Mouse (Mus musculus) layer of hippocampus, adult 2 months (tissue): ENCODE data around the gene Mbd6. TPM values are rescaled to one million over a fixed set of nuclear protein-coding genes. Genes with fewer than 3 reads are reported as not detected.
A peak's percentile ranks its signal among the peaks of the same experiment; 100 is the strongest.
"Not testable (repeated sequence)": the region's sequence is repeated elsewhere in the genome, so short reads cannot be mapped to it uniquely, and the experiment has no call there.

Experiments used
- DNase-seq, 2 experiments: peaks; one replicate each; pipeline ENCODE4 v3.0.0; 2022; ENCODE audit warnings: low spot score in 2 of 2
- H3K27ac ChIP-seq: fragments of 200-600 bp; 2 replicates; pipeline ENCODE4 v1.8.1; 2022
- H3K4me3 ChIP-seq: fragments of 200-600 bp; 2 replicates; pipeline ENCODE4 v1.8.1; 2022; ENCODE audit warnings: mild to moderate bottlenecking
- CTCF ChIP-seq: fragments of 200-600 bp; conservative IDR thresholded peaks from 2 replicates; pipeline ENCODE4 v1.8.1; 2022; ENCODE audit warnings: antibody characterized with exemption, mild to moderate bottlenecking, moderate library complexity
- total RNA-seq, 2 experiments: library from RNA; stranded (reverse); gene quantifications; 2 replicates each; pipeline ENCODE4 v1.2.3; 2021

Gene Mbd6
- total RNA-seq, 2 experiments from 2014 or later: 54.3 to 60.6 TPM

- no peak overlapping the region for H3K27ac ChIP-seq
- TF ChIP-seq CTCF: no peak
- H3K4me3 ChIP-seq: no peak overlapping the region
- no peak for DNase-seq
These were observed 34.5 kb upstream of the Mbd6 start for GRCm38 (mm10) chr10:127323131-127323855.

GRCm38 (mm10) chr10:127322669-127323068 lies 33.9 kb upstream of the Mbd6 start:
- Histone ChIP-seq H3K27ac (no peak overlapping the region), H3K4me3 (no peak overlapping the region)
- no peak for DNase-seq
- no peak for TF ChIP-seq CTCF

GRCm38 (mm10) chr10:127322178-127322577 lies 33.4 kb upstream of the Mbd6 start:
- TF ChIP-seq CTCF: no peak
- DNase-seq: no peak
- no peak overlapping the region for H3K27ac ChIP-seq
- H3K4me3 ChIP-seq: no peak overlapping the region

- TF ChIP-seq CTCF: no peak
- no peak within 1 kb of the TSS for H3K4me3 ChIP-seq
- DNase-seq: no peak
- no peak within 1 kb of the TSS for H3K27ac ChIP-seq
These were observed 32.8 kb upstream of the Mbd6 start, which contains the start of gene Arhgap9 for GRCm38 (mm10) chr10:127321621-127322020. Gene Arhgap9, plus strand, starts transcription at chr10:127321964.

- DNase-seq: no peak
- no peak for TF ChIP-seq CTCF
- Histone ChIP-seq H3K4me3 (no peak overlapping the region), H3K27ac (no peak overlapping the region)
These were observed 31.2 kb upstream of the Mbd6 start for GRCm38 (mm10) chr10:127319969-127320368.

GRCm38 (mm10) chr10:127318009-127318408 lies 29.2 kb upstream of the Mbd6 start:
- DNase-seq: no peak
- no peak for TF ChIP-seq CTCF
- no peak overlapping the region for H3K27ac ChIP-seq
- H3K4me3 ChIP-seq: no peak overlapping the region

- no peak for TF ChIP-seq CTCF
- DNase-seq: no peak
- H3K27ac ChIP-seq: no peak overlapping the region
- no peak overlapping the region for H3K4me3 ChIP-seq
These were observed 28.5 kb upstream of the Mbd6 start for GRCm38 (mm10) chr10:127317277-127317676.

GRCm38 (mm10) chr10:127314950-127315349 lies 26.1 kb upstream of the Mbd6 start:
- not testable (repeated sequence) for H3K27ac ChIP-seq, H3K4me3 ChIP-seq, DNase-seq
- peak; percentile 22 for TF ChIP-seq CTCF

GRCm38 (mm10) chr10:127313516-127313915 lies 24.7 kb upstream of the Mbd6 start:
- not testable (repeated sequence) for H3K4me3 ChIP-seq

GRCm38 (mm10) chr10:127312858-127313257 lies 24.0 kb upstream of the Mbd6 start:
- H3K4me3 ChIP-seq: no peak overlapping the region
- H3K27ac ChIP-seq: no peak overlapping the region
- no peak for DNase-seq
- no peak for TF ChIP-seq CTCF

More at GRCm38 (mm10) chr10:127313516-127313915, 24.7 kb upstream of the Mbd6 start:
- DNase-seq, H3K27ac ChIP-seq: not testable (repeated sequence)

GRCm38 (mm10) chr10:127312356-127312676 lies 23.5 kb upstream of the Mbd6 start:
- peak; percentile 97 for TF ChIP-seq CTCF
- Histone ChIP-seq H3K27ac (peak overlapping the region; percentile 78), H3K4me3 (peak overlapping the region; percentile 90)
- peak; percentile 80 to 81 for DNase-seq

GRCm38 (mm10) chr10:127311476-127312355 lies 22.9 kb upstream of the Mbd6 start, which contains the start of gene Mars:
Gene Mars, minus strand, starts transcription at chr10:127311786.
- Histone ChIP-seq H3K27ac (peak within 1 kb of the TSS; percentile 78), H3K4me3 (peak within 1 kb of the TSS; percentile 90)
- peak; percentile 93 to 97 for DNase-seq
- no peak for TF ChIP-seq CTCF
